Mouse (Mus musculus): ENCODE results near the gene Gdap1l1. TPM values are rescaled to one million over a fixed set of nuclear protein-coding genes. Genes with fewer than 3 reads are reported as not detected.

Gdap1l1 gene
- polyA plus RNA-seq, 1 experiment from 2014 or later, result 0.19 TPM

DNA sequence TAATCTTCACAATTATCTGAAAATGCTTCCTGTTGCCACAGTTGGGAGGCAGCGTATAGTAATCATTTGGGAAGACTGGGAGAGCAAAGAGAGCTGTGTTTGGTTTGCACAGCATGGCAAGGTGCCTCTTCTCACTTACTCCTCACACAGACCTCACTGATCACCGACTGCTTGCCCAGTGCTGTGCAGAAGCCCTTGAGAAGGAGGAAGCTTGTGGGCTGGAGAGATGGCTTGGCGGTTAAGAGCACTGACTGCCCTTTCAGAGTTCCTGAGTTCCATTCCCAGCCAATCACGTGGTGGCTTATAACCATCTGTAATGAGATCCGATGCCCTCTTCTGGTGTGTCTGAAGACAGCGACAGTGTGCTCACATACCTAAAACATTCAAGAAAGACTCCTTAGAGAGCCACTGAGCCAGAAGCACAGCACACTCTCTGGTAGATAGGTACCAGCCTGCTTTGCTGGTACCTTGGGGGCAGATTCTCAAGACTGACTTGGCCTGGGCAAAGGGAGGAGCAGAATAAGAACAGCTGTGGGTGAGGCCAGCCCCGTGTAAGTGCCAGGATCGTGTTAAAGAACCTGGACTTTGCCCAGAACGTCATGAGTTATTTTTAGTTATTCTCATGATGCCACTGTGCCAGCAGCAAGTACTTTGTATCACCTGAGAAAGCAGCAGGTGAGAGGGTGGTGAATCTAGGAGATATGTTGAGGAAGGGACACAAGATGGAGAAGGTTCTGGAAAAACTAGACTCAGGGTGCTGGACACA, 15.2 kb upstream of the Gdap1l1 start:
- H3K4me3 ChIP-seq, result no peak overlapping the region
- H3K36me3 ChIP-seq, result no peaks in the 10 kb centered on the region; the same call in 1 of the 2 replicates
- no peak overlapping the region for H3K4me2 ChIP-seq
- H3K27ac ChIP-seq (ENCODE audit: poor library complexity, severe bottlenecking), result no peak overlapping the region
- no peaks in the 10 kb centered on the region for H3K27me3 ChIP-seq (replicated peaks)
- peaks cover 15% of the 10 kb centered on the region for H3K4me1 ChIP-seq (replicated peaks)
- ATAC-seq (ENCODE audit: insufficient number of reproducible peaks, low FRiP score), result no peak
- 72% methylated on average over 9 of the region's 9 CpGs for WGBS
- 0 out of 2 replicates have a peak overlapping the region, but pooled peaks have one; percentile 0 for H3K9ac ChIP-seq
- H3K9me3 ChIP-seq (replicated peaks), result no peaks in the 10 kb centered on the region

DNA sequence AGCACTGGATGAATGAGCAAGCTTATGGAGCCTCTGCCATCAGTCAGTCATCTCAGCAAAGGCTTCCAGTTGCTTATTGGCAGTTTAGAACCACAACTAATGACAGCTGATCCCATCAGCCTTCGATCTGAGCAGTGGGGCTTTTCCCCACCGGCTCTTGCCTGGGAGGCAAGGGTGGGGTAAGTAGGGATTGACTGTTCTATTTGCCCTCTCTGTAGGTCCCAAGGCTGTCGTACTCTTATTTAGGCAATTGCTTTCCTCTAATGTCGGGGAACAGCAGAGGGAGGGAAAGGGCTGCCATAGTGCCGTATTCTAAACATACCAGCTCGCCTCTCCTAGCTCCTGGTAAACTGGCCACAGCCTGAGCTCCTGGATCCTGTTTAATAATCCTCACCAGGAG, 13.7 kb upstream of the Gdap1l1 start, which contains the start of gene Oser1:
Oser1 (minus strand) TSS at position 101 of the 400 bp plus-strand sequence.
- H3K4me3 ChIP-seq, result no peak within 1 kb of the TSS
- peaks cover 10% of the 10 kb centered on the region for H3K4me1 ChIP-seq (replicated peaks)
- H3K9me3 ChIP-seq (replicated peaks), result no peaks in the 10 kb centered on the region
- H3K9ac ChIP-seq, result no peak within 1 kb of the TSS
- H3K36me3 ChIP-seq, result no peaks in the 10 kb centered on the region; the same call in 1 of the 2 replicates
- ATAC-seq (ENCODE audit: insufficient number of reproducible peaks, low FRiP score), result no peak
- no peak within 1 kb of the TSS for H3K27ac ChIP-seq (ENCODE audit: poor library complexity, severe bottlenecking)
- H3K27me3 ChIP-seq (replicated peaks), result no peaks in the 10 kb centered on the region
- 73% methylated on average over 6 of the region's 6 CpGs for WGBS
- no peak within 1 kb of the TSS for H3K4me2 ChIP-seq

DNA sequence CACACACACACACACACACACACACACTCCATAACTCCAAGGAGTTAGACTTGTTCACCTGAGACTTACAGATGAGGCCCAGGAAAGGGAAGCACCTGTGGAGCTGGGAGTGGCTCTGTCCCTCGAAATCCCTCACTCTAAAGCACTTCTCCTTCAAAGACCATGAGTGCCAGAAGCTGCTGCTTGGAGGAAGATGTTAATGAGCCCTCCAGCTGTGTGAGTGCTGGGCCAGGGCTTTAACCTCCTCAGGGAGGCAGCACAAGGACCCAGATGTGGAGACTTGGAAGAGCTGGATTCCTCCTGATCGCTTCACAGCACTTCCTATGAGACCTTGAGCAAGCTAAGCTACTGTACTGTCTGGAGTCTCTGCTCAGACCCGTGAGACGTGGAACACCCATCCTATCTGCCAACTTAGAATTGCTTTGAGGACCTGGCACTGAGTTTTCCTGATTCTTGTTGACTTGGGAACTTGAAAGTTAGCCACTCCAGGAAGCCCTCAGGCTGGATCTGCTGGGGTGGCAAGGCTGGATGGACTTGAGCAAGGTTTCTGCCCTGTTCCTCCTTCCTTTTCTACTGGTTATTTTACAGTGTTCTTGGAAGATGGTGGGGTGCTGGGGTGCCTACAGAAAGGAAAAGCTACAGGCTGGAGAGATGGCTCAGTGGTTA, 9.8 kb upstream of the Gdap1l1 start:
- ATAC-seq (ENCODE audit: insufficient number of reproducible peaks, low FRiP score), result no peak
- no peaks in the 10 kb centered on the region for H3K36me3 ChIP-seq
- no peak overlapping the region for H3K27ac ChIP-seq (ENCODE audit: poor library complexity, severe bottlenecking)
- H3K27me3 ChIP-seq (replicated peaks), result peaks cover 5% of the 10 kb centered on the region; the same call in 1 of the 2 replicates
- no peaks in the 10 kb centered on the region for H3K9me3 ChIP-seq (replicated peaks)
- WGBS, result 32% methylated on average over 4 of the region's 4 CpGs
- H3K4me1 ChIP-seq (replicated peaks), result no peaks in the 10 kb centered on the region
- H3K4me3 ChIP-seq, result no peak overlapping the region
- H3K4me2 ChIP-seq, result no peak overlapping the region
- H3K9ac ChIP-seq, result no peak overlapping the region

DNA sequence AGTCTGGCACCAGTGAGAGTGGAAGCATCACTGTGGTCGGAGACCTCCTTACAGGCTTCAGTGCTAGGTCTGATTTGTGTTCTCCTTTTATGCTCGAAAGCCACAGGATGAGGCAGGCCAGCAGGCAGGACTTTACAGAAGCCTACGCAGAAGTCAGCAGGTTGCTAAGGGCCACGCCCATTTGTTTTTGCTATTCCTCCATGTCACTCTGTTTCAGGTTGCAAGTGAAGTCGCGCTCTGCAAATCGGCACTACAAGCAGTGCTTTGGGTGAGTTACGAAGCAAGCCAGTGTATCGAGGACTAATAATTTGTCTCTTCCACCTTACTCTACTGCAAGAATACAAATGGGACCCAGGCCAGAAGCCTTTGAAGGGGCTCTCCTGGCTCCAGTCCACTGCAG, 7.0 kb upstream of the Gdap1l1 start:
- no peak overlapping the region for H3K4me3 ChIP-seq
- WGBS, result 79% methylated on average over 9 of the region's 9 CpGs
- no peak overlapping the region for H3K27ac ChIP-seq (ENCODE audit: poor library complexity, severe bottlenecking)
- H3K4me2 ChIP-seq, result no peak overlapping the region
- no peaks in the 10 kb centered on the region for H3K36me3 ChIP-seq
- ATAC-seq (ENCODE audit: insufficient number of reproducible peaks, low FRiP score), result no peak
- no peaks in the 10 kb centered on the region for H3K9me3 ChIP-seq (replicated peaks)
- H3K27me3 ChIP-seq (replicated peaks), result peaks cover 5% of the 10 kb centered on the region; the same call in 1 of the 2 replicates
- no peak overlapping the region for H3K9ac ChIP-seq
- no peaks in the 10 kb centered on the region for H3K4me1 ChIP-seq (replicated peaks)

DNA sequence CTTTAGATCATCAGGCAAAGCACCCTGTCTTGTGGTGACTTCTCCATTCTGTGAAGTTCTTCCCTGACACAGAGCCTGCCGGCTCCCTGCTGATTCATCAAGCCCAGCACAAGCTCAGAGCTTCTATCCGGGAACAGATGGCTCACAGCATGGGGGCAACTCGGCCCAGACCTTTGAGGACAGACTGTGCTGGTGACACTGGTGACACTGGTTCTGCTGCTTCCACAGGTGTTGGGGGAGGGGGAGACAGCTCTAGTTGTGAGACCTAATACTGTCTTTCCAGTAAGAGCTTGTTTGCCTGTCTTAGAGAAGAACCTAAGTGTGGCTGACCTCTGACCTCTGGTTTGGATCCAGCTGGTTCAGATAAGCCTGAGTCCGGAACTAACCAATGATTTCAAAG, 4.3 kb upstream of the Gdap1l1 start:
- Histone ChIP-seq H3K4me1 (replicated peaks) (peaks cover 7% of the 10 kb centered on the region), H3K36me3 (no peaks in the 10 kb centered on the region), H3K27ac (ENCODE audit: poor library complexity, severe bottlenecking) (no peak overlapping the region), H3K4me2 (no peak overlapping the region), H3K27me3 (replicated peaks) (peaks cover 25% of the 10 kb centered on the region), H3K4me3 (no peak overlapping the region), H3K9me3 (replicated peaks) (no peaks in the 10 kb centered on the region), H3K9ac (no peak overlapping the region)
- ATAC-seq (ENCODE audit: insufficient number of reproducible peaks, low FRiP score), result no peak; the same call in 1 of the 2 replicates
- 18% methylated on average over 4 of the region's 4 CpGs for WGBS

DNA sequence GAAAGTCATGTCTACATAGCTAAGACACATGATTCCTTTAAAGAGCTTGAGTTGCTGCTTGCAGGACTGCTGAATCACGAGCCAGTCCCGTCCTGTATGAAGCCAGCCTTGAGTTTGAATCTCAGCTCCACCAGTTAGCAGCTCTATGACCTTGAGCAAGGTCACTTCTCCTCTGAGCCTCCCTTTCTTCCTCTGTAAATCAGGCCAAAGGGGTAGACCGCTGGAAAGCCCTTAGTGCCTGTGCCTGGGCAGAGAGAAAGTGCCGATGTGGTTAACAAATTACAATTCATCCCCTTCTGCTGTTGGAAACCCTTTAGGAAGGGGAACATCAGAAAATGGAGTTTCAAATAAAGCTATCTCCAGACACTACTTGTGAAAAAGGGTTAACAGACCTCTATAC, 476 bp upstream of the Gdap1l1 start:
- H3K36me3 ChIP-seq, result no peaks in the 10 kb centered on the region
- no peaks in the 10 kb centered on the region for H3K9me3 ChIP-seq (replicated peaks)
- no peak overlapping the region for H3K27ac ChIP-seq (ENCODE audit: poor library complexity, severe bottlenecking)
- peak overlapping the region; percentile 65 for H3K4me2 ChIP-seq
- no peak overlapping the region for H3K9ac ChIP-seq
- peaks cover 43% of the 10 kb centered on the region for H3K27me3 ChIP-seq (replicated peaks)
- ATAC-seq (ENCODE audit: insufficient number of reproducible peaks, low FRiP score), result no peak
- H3K4me3 ChIP-seq, result peak overlapping the region; percentile 34; the same call in 1 of the 2 replicates
- H3K4me1 ChIP-seq (replicated peaks), result peaks cover 7% of the 10 kb centered on the region
- whole genome bisulfite sequencing, result 38% methylated on average over 4 of the region's 4 CpGs

DNA sequence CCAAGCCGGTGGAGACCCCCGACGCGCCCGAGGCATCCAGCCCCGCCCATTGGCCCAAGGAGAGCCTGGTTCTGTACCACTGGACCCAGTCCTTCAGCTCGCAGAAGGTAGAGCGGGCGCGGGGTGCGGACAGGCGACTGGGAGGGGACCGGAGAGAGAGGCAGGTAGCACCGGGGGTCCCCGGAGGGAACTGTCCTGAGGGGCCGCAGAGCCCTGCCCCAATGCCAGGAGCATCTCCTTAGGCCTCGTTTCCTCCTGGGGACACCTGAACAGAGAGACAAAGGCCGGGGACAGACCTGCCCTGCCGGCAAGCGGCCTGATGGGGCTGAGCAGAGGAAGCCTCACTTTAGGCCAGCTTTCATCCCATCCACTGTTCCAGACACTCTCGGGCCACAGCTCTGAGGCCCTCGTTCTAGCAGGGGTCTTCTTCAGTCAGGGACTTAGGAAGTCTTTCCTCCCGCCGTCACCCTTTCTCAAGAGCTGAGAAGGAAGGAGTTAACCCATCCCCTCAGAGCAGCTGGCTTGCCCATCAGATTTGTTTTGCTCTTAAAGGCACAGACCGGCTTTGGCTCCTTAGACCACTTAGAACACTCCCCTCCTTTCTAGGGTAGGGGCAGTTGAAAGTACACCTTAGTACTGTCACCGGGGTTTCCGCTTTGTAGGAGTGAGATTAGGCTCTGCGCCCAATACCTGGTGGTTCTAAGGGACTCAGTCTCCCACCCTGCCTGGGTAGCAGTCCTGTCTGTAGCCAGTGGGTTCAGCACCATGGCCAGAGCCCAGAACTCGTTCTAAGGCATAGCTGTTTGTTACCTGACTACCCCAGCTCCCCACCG, 559 bp downstream of the Gdap1l1 start:
- H3K27ac ChIP-seq (ENCODE audit: poor library complexity, severe bottlenecking), result no peak overlapping the region
- peaks cover 49% of the 10 kb centered on the region for H3K27me3 ChIP-seq (replicated peaks)
- H3K9ac ChIP-seq, result no peak overlapping the region
- H3K4me1 ChIP-seq (replicated peaks), result peaks cover 7% of the 10 kb centered on the region
- H3K4me2 ChIP-seq, result peak overlapping the region; percentile 65
- H3K9me3 ChIP-seq (replicated peaks), result no peaks in the 10 kb centered on the region
- H3K4me3 ChIP-seq, result peak overlapping the region; percentile 34
- H3K36me3 ChIP-seq, result no peaks in the 10 kb centered on the region
- ATAC-seq (ENCODE audit: insufficient number of reproducible peaks, low FRiP score), result 0 out of 2 replicates have a peak, but pooled peaks have one; percentile 45
- WGBS, result 1% methylated on average over 30 of the region's 30 CpGs

DNA sequence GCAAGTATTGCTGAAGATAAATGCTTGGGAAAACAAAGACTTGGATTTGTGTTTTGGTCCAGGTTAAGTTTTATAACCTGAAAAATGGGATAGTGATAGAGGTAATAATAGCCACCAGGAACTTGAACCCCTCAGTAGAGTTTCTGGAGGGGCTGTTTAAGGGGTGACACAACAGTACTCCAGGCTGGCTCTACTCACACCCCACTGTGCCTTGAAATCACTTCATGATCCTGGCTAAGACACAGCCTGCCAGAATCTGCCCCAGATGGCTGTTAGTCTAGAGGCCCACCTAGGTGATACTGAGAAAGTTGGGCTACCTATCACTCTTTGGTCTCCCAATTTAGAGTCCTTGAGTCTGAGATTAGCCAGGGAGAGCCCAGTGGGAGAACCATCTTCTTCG, 1.2 kb downstream of the Gdap1l1 start:
- Histone ChIP-seq H3K4me2 (no peak overlapping the region), H3K9ac (no peak overlapping the region), H3K4me3 (no peak overlapping the region), H3K27ac (ENCODE audit: poor library complexity, severe bottlenecking) (no peak overlapping the region), H3K36me3 (no peaks in the 10 kb centered on the region), H3K9me3 (replicated peaks) (no peaks in the 10 kb centered on the region), H3K4me1 (replicated peaks) (peaks cover 7% of the 10 kb centered on the region), H3K27me3 (replicated peaks) (peaks cover 50% of the 10 kb centered on the region)
- no peak for ATAC-seq (ENCODE audit: insufficient number of reproducible peaks, low FRiP score)
- 64% methylated on average over 1 of the region's 1 CpGs for WGBS

DNA sequence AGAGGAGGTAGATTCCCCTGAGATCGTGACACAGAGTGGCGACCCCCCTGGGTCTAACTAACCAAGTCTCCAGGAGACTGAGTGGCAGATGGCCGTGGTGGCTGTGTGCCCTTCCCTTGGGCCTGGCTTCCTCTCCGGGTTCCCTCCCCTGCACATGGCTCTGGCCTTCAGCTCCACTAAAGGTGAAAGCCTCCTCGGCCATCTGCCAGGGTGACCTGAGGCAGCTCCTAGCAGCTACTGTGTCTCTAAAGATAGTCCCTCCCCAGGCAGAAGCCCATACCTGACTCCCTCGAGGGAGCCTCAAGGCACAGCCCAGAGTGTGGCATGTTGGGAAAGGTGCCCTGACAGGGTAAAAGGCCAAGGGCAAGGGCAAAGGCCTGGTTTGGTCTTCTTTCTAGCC, 5.3 kb downstream of the Gdap1l1 start:
- no peak overlapping the region for H3K9ac ChIP-seq
- no peak overlapping the region for H3K4me2 ChIP-seq
- 53% methylated on average over 6 of the region's 6 CpGs for WGBS
- no peaks in the 10 kb centered on the region for H3K36me3 ChIP-seq
- H3K4me3 ChIP-seq, result no peak overlapping the region
- peaks cover 2% of the 10 kb centered on the region for H3K4me1 ChIP-seq (replicated peaks)
- no peak for ATAC-seq (ENCODE audit: insufficient number of reproducible peaks, low FRiP score)
- peaks cover 48% of the 10 kb centered on the region for H3K27me3 ChIP-seq (replicated peaks)
- H3K9me3 ChIP-seq (replicated peaks), result no peaks in the 10 kb centered on the region
- no peak overlapping the region for H3K27ac ChIP-seq (ENCODE audit: poor library complexity, severe bottlenecking)

DNA sequence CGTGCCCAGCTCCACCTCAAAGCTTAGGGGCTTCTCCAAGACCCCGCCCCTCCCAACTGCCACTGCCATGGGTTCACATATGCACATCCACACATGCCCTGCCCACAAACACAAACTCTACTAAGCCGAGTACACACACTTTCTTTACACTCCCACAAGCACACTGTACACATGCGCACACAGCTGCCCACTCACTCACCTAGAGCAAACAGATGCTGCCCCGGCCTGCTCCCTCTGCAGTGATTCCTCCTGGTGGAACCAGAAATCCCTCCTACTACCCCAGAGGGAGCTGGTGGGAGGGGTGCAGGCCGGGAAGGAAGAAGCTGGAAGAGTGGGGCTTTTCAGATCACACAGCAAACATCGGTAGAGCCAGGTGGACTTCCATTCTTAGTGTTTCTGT, 5.7 kb downstream of the Gdap1l1 start:
- Histone ChIP-seq H3K9me3 (replicated peaks) (no peaks in the 10 kb centered on the region), H3K27ac (ENCODE audit: poor library complexity, severe bottlenecking) (no peak overlapping the region), H3K4me1 (replicated peaks) (no peaks in the 10 kb centered on the region), H3K4me3 (no peak overlapping the region), H3K4me2 (no peak overlapping the region), H3K36me3 (no peaks in the 10 kb centered on the region), H3K9ac (no peak overlapping the region), H3K27me3 (replicated peaks) (peaks cover 43% of the 10 kb centered on the region)
- ATAC-seq (ENCODE audit: insufficient number of reproducible peaks, low FRiP score), result no peak
- 59% methylated on average over 7 of the region's 7 CpGs for WGBS

DNA sequence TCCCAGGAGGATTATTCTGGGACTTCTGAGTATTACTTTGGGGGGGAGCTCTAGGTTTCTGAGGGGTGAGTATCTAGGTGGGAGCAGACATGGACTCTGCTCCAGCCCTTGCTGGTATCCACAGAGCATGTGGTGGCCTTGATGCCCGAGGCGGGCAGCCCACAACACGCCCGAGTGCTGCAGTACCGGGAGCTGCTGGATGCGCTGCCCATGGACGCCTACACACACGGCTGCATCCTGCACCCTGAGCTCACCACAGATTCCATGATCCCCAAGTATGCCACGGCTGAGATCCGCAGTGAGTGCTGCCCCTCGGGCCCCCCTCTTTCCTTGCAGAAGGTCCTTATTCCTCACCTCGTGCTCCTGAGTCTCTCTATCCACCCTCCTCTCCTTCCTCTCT, 9.1 kb downstream of the Gdap1l1 start:
- H3K36me3 ChIP-seq, result no peaks in the 10 kb centered on the region
- no peak overlapping the region for H3K4me2 ChIP-seq
- WGBS, result 74% methylated on average over 12 of the region's 12 CpGs
- peaks cover 51% of the 10 kb centered on the region for H3K27me3 ChIP-seq (replicated peaks)
- H3K9me3 ChIP-seq (replicated peaks), result no peaks in the 10 kb centered on the region
- no peak overlapping the region for H3K27ac ChIP-seq (ENCODE audit: poor library complexity, severe bottlenecking)
- no peak overlapping the region for H3K9ac ChIP-seq
- H3K4me3 ChIP-seq, result no peak overlapping the region
- no peaks in the 10 kb centered on the region for H3K4me1 ChIP-seq (replicated peaks)
- ATAC-seq (ENCODE audit: insufficient number of reproducible peaks, low FRiP score), result no peak

All from heart, embryonic 12.5 days (tissue).